Mouse (Mus musculus) lung, postnatal 14 days (tissue): ENCODE results near the gene Plppr3.
A peak's percentile ranks its signal among the peaks of the same experiment; 100 is the strongest.

Source experiments
- DNase-seq: peaks from one replicate; pipeline ENCODE4 v3.0.0; 2021

Plppr3 gene

DNA sequence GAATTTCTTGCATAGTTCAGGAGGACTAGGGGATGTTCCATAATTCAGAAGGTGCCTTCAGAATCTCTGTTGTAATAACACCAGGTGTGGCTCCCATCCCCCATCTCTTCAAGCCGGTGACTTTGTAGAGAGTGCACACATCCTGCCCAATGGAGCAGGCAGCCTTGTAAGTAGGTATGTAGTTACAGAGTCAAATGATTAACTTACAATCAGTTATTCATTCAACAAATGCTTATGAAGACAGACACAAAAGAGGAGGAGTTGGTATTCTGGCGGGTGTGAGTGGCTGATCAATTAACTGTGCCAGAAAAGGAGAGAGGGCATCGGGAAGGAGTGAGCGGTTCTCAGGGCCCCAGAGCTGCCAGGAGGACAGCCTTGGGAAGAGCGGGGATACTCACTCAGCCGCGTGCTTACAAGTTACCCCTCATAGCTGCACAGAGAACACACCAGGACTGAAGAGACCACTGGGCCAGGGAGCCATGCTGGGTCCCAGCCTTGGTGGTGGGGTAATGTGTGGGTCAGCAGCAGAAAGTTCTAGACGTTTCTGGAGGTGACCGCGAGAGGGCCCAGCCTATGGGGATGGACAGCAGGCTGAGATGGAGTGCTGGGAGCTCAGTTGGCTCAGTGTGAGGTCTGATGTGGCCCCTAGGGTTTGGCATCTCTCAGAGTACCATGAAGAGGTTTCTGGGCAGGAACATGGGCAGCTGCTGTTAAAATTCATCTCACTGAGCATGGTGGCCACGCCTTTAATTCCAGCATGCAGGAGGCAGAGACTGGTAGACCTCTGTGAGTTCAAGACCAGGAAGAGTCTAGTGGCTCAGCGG is 58.6 kb downstream of the Plppr3 start:
- no peak for DNase-seq

DNA sequence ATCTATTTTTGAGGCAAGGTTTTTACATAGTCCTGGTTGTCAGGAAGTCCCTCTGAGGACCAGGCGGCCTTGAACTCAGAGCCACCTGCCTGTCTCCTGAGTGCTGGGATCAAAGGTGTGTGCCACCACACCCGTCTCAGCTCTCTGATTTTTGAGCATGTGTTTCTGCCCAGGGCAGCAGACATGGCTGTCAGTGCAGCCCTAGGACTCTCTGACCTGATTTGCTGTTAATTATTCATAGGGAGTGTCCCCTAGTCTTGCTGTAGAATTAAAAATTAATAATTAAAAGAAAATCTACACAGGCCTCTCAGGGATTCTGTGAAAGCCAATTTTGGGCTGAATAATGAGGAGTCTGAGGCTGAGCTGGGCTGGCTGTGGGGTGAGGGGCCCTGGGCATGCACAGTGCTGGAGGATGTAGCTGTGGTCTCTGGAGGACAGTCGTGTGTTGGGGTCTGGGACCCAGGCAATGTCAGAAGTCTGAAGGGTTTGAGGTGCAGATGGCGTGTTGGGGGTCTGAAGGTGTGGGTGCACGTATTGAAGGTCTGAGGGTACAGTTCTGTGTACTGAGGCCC is 60.1 kb downstream of the Plppr3 start:
- no peak for DNase-seq

DNA sequence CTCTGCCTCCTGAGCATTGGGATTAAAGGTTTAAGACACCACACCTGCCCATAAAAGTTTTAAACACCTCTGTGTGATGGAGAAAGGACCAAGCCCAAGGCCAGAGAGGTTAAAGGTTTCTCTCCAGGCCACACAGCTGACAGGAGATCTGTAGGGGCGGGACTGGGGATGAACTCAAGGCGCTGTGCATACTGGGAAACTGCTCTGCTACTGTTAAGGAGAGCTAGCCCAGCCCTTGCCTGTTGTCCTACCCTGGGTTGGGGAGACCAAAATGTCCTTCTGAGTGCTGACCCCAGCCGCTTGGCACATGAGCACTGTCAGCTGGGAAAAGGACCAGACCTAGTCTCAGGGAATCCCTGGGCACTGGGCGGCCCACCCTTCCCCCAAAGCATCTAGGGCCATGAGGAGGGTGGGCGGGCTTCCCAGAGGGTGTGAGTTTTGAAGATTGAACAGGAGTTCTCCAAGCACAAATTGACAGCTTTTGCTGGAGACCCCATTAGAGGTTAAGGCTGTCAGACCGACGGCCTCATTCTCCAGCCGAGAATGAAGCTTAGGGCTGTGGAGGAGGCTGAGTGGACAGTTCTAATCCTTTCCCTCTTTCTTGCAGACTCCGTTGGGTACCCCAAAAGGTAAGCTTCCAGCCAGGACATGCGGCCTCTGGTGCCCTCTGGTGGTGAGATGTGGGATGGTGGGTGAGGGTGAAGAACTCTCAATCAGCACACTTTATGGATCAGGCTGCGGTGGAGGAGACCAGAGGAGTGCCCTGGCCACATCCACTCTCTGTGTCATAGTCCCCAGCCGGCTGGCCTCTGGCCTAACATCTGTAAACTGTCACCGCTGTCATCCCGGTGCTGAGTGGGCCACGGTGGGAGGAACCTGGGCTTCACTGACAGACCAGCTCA is 62.4 kb downstream of the Plppr3 start:
- peak; percentile 92 for DNase-seq
